Mouse (Mus musculus) stomach, embryonic 16.5 days (tissue): ENCODE results near the gene Pold2. TPM values are rescaled to one million over a fixed set of nuclear protein-coding genes. Genes with fewer than 3 reads are reported as not detected.
A peak's percentile ranks its signal among the peaks of the same experiment; 100 is the strongest.

Experiments used
- ATAC-seq: fragments of 200-750 bp; cut with Nextera tagmentation; 2 replicates; pipeline ENCODE4 v1.8.0; 2017; ENCODE audit warnings: moderate number of reproducible peaks, moderate TSS enrichment; ENCODE audit not compliant: insufficient read depth, low FRiP score
- H3K27ac ChIP-seq: fragments of 300-500 bp; sonication (generic); 2 replicates; pipeline ENCODE4 v1.5.1; 2014; ENCODE audit warnings: low read length
- H3K27me3 ChIP-seq: fragments of 300-500 bp; sonication (generic); 2 replicates; pipeline ENCODE4 v1.6.1; 2014; ENCODE audit warnings: low read length, control low read depth, mixed read lengths; ENCODE audit not compliant: control insufficient read depth, insufficient read depth
- H3K36me3 ChIP-seq: fragments of 300-500 bp; sonication (generic); 2 replicates; pipeline ENCODE4 v1.6.1; 2014; ENCODE audit warnings: low read length; ENCODE audit not compliant: control insufficient read depth, insufficient read depth
- H3K4me1 ChIP-seq: fragments of 300-500 bp; sonication (generic); 2 replicates; pipeline ENCODE4 v1.6.1; 2014; ENCODE audit warnings: low read length, control low read depth, mixed read lengths; ENCODE audit not compliant: control insufficient read depth, insufficient read depth
- H3K4me2 ChIP-seq: fragments of 300-500 bp; sonication (generic); 2 replicates; pipeline ENCODE4 v1.6.1; 2014; ENCODE audit warnings: low read depth, low read length, mixed read lengths
- H3K4me3 ChIP-seq: fragments of 300-500 bp; sonication (generic); replicated peaks from 2 replicates; pipeline ENCODE4 v1.5.1; 2014; ENCODE audit warnings: mild to moderate bottlenecking, low read length
- H3K9ac ChIP-seq: fragments of 300-500 bp; sonication (generic); 2 replicates; pipeline ENCODE4 v1.6.1; 2014; ENCODE audit warnings: low read length
- H3K9me3 ChIP-seq: fragments of 300-500 bp; sonication (generic); replicated peaks from 2 replicates; pipeline ENCODE4 v1.6.1; 2016; ENCODE audit warnings: low read length, control low read depth; ENCODE audit not compliant: control insufficient read depth
- WGBS: fragments of 180-500 bp; shearing (Covaris S2); extraction: QIAGEN DNeasy Blood & Tissue Kit; methylation state at CpG from one replicate; pipeline ENCODE4 v1.1.7; 2014; 5-methylcytosine and 5-hydroxymethylcytosine counted together
- polyA plus RNA-seq: library from polyadenylated mRNA; unstranded; fragments of >200 nt; fragmentation: Nextera tagmentation; extraction: Ambion mirVana; gene quantifications from 2 replicates; pipeline ENCODE4 v1.2.1, GENCODE M21; 2015

Gene Pold2
- polyA plus RNA-seq, 1 experiment from 2014 or later, result 116 TPM

GRCm38 (mm10) chr11:5846639-5847345 is 31.3 kb downstream of the Pold2 start:
- Histone ChIP-seq H3K4me3 (no peak overlapping the region), H3K4me1 (no peaks in the 10 kb centered on the region), H3K9ac (no peak overlapping the region), H3K4me2 (no peak overlapping the region), H3K27ac (no peak overlapping the region), H3K27me3 (no peaks in the 10 kb centered on the region), H3K9me3 (no peaks in the 10 kb centered on the region), H3K36me3 (no peaks in the 10 kb centered on the region)
- WGBS, result 60% methylated on average over 7 of the region's 7 CpGs
- no peak for ATAC-seq

- Histone ChIP-seq H3K27me3 (no peaks in the 10 kb centered on the region), H3K9me3 (no peaks in the 10 kb centered on the region; the same call in 1 of the 2 replicates), H3K4me2 (no peak overlapping the region), H3K9ac (no peak overlapping the region), H3K4me3 (no peak overlapping the region), H3K27ac (no peak overlapping the region), H3K4me1 (no peaks in the 10 kb centered on the region), H3K36me3 (no peaks in the 10 kb centered on the region)
- no peak for ATAC-seq
- WGBS, result 85% methylated on average over 3 of the region's 3 CpGs
Observed at GRCm38 (mm10) chr11:5843131-5843530, 35.0 kb downstream of the Pold2 start.

GRCm38 (mm10) chr11:5841751-5842150 is 36.3 kb downstream of the Pold2 start:
- no peak overlapping the region for H3K27ac ChIP-seq
- no peak overlapping the region for H3K4me2 ChIP-seq
- no peaks in the 10 kb centered on the region for H3K4me1 ChIP-seq
- no peaks in the 10 kb centered on the region; the same call in 1 of the 2 replicates for H3K9me3 ChIP-seq
- WGBS, result 96% methylated on average over 2 of the region's 2 CpGs
- ATAC-seq, result no peak
- H3K27me3 ChIP-seq, result no peaks in the 10 kb centered on the region
- no peaks in the 10 kb centered on the region for H3K36me3 ChIP-seq
- no peak overlapping the region for H3K4me3 ChIP-seq
- no peak overlapping the region for H3K9ac ChIP-seq

- no peak overlapping the region for H3K9ac ChIP-seq
- H3K4me1 ChIP-seq, result no peaks in the 10 kb centered on the region
- no peaks in the 10 kb centered on the region; the same call in 1 of the 2 replicates for H3K9me3 ChIP-seq
- no peak overlapping the region for H3K4me2 ChIP-seq
- no peak for ATAC-seq
- no peaks in the 10 kb centered on the region for H3K27me3 ChIP-seq
- H3K4me3 ChIP-seq, result no peak overlapping the region
- 77% methylated on average over 7 of the region's 7 CpGs for WGBS
- no peak overlapping the region for H3K27ac ChIP-seq
- no peaks in the 10 kb centered on the region for H3K36me3 ChIP-seq
Observed at GRCm38 (mm10) chr11:5840346-5840745, 37.7 kb downstream of the Pold2 start.

- peak within 1 kb of the TSS; percentile 56 for H3K4me3 ChIP-seq
- WGBS, result 1% methylated on average over 63 of the region's 63 CpGs
Observed at GRCm38 (mm10) chr11:5837251-5838246, 40.5 kb downstream of the Pold2 start, which contains the start of gene Polm. Polm (minus strand) TSS chr11:5838016.

GRCm38 (mm10) chr11:5836126-5836525 is 42.0 kb downstream of the Pold2 start:
- no peak overlapping the region for H3K4me2 ChIP-seq
- H3K27ac ChIP-seq, result no peak overlapping the region
- no peak overlapping the region for H3K4me3 ChIP-seq
- H3K27me3 ChIP-seq, result no peaks in the 10 kb centered on the region
- no peak for ATAC-seq
- 62% methylated on average over 1 of the region's 1 CpGs for WGBS
- no peaks in the 10 kb centered on the region for H3K4me1 ChIP-seq
- no peak overlapping the region for H3K9ac ChIP-seq
- no peaks in the 10 kb centered on the region for H3K36me3 ChIP-seq
- no peaks in the 10 kb centered on the region for H3K9me3 ChIP-seq

More at GRCm38 (mm10) chr11:5837251-5838246, 40.5 kb downstream of the Pold2 start, which contains the start of gene Polm:
- no peaks in the 10 kb centered on the region for H3K27me3 ChIP-seq
- peak; percentile 97 for ATAC-seq
- no peaks in the 10 kb centered on the region; the same call in 1 of the 2 replicates for H3K9me3 ChIP-seq
- no peaks in the 10 kb centered on the region for H3K36me3 ChIP-seq
- H3K4me2 ChIP-seq, result peak within 1 kb of the TSS; percentile 78
- no peaks in the 10 kb centered on the region for H3K4me1 ChIP-seq
- H3K27ac ChIP-seq, result peak within 1 kb of the TSS; percentile 90
- H3K9ac ChIP-seq, result peak within 1 kb of the TSS; percentile 83

GRCm38 (mm10) chr11:5835057-5835456 is 43.0 kb downstream of the Pold2 start:
- no peak overlapping the region for H3K4me3 ChIP-seq
- no peak overlapping the region for H3K27ac ChIP-seq
- no peak overlapping the region for H3K4me2 ChIP-seq
- H3K9ac ChIP-seq, result no peak overlapping the region
- H3K9me3 ChIP-seq, result no peaks in the 10 kb centered on the region
- no peaks in the 10 kb centered on the region for H3K4me1 ChIP-seq
- ATAC-seq, result no peak
- H3K36me3 ChIP-seq, result no peaks in the 10 kb centered on the region
- no peaks in the 10 kb centered on the region for H3K27me3 ChIP-seq
- WGBS, result 91% methylated on average over 7 of the region's 7 CpGs

- 84% methylated on average over 9 of the region's 9 CpGs for WGBS
- Histone ChIP-seq H3K9me3 (no peaks in the 10 kb centered on the region), H3K4me3 (no peak overlapping the region), H3K27me3 (no peaks in the 10 kb centered on the region), H3K4me1 (no peaks in the 10 kb centered on the region), H3K36me3 (no peaks in the 10 kb centered on the region), H3K9ac (no peak overlapping the region), H3K4me2 (no peak overlapping the region), H3K27ac (no peak overlapping the region)
- no peak for ATAC-seq
Observed at GRCm38 (mm10) chr11:5834506-5834905, 43.6 kb downstream of the Pold2 start.

GRCm38 (mm10) chr11:5829327-5829726 is 48.8 kb downstream of the Pold2 start:
- 0 out of 2 replicates have a peak, but pooled peaks cover 7% of the 10 kb centered on the region for H3K36me3 ChIP-seq
- no peak overlapping the region for H3K9ac ChIP-seq
- no peaks in the 10 kb centered on the region for H3K27me3 ChIP-seq
- H3K4me2 ChIP-seq, result no peak overlapping the region
- H3K9me3 ChIP-seq, result no peaks in the 10 kb centered on the region
- ATAC-seq, result no peak
- 92% methylated on average over 12 of the region's 12 CpGs for WGBS
- H3K27ac ChIP-seq, result no peak overlapping the region
- H3K4me1 ChIP-seq, result no peaks in the 10 kb centered on the region
- H3K4me3 ChIP-seq, result no peak overlapping the region
